Mouse (Mus musculus) cortical plate, adult 2 months (tissue): ENCODE data around the gene Sumf1.

Source experiments
- CTCF ChIP-seq: fragments of 200-500 bp; IDR thresholded peaks from 2 replicates; pipeline ENCODE4 v1.5.1; 2011; ENCODE audit warnings: mild to moderate bottlenecking, control low read depth, low read length; ENCODE audit not compliant: insufficient read depth; ENCODE audit errors: extremely low read depth
- POLR2A ChIP-seq: fragments of 200-500 bp; IDR thresholded peaks from 2 replicates; pipeline ENCODE4 v1.6.1; 2011; ENCODE audit warnings: mild to moderate bottlenecking, low read length, control low read depth; ENCODE audit not compliant: insufficient read depth; ENCODE audit errors: extremely low read depth

DNA sequence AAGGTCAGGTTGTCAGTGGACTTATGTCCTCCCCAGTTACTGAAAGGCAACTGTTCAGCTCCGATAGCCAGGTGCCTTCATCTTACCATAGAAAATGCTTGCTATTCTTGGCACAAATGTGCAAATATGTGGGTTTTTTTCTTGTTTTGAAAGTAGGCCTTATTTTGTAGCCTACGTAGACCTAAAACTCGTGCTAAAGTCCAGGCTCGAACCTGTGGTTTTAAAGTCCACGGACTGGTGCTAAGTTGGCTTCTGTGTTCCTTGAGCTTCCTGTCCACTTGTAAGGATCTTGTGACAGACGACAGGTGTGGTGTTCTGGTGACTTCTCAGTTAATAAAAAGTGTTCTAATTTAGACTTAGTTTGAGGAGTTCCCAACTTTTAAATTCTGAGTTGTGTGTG lies 42.7 kb upstream of the Sumf1 start:
- no peak for TF ChIP-seq CTCF
- TF ChIP-seq POLR2A: no peak
